In genomic region chr13:54199000-54199399, GRCm38 (mm10) we compare ENCODE assay signal across 15 mouse cellular contexts. TPM values are rescaled to one million over a fixed set of nuclear protein-coding genes. Genes with fewer than 3 reads are reported as not detected.
"Had no signal": no experiment of that assay in that cellular context is flagged by ENCODE, and none has a peak within 500 bp of the region (broad histone marks: within the 10 kb centered on the region; RNA-seq: fewer than 3 reads in every experiment).

No protein-coding gene starts in this region.

- H3K4me3 ChIP-seq: layer of hippocampus, adult 2 months; limb, embryonic 13.5 days; midbrain, embryonic 12.5 days; myocyte; neural tube, embryonic 15.5 days; stomach, embryonic 15.5 days had no signal

- H3K4me2 ChIP-seq: limb, embryonic 13.5 days; midbrain, embryonic 12.5 days; neural tube, embryonic 15.5 days; stomach, embryonic 15.5 days had no signal

- DNase-seq: kidney, adult 9 months; kidney, postnatal 4 days; lung, adult 18-20 months; right cerebral cortex, postnatal 14 days; thymus, adult 2 months; thymus, postnatal 25 days had no signal

- H3K9ac ChIP-seq: limb, embryonic 13.5 days; liver, embryonic 14.5 days; midbrain, embryonic 12.5 days; neural tube, embryonic 15.5 days; stomach, embryonic 15.5 days had no signal

- H3K27me3 ChIP-seq: stomach, embryonic 15.5 days had no signal

- H3K36me3 ChIP-seq: limb, embryonic 13.5 days; midbrain, embryonic 12.5 days; neural tube, embryonic 15.5 days; stomach, embryonic 15.5 days had no signal

- H3K9me3 ChIP-seq: limb, embryonic 13.5 days; midbrain, embryonic 12.5 days; neural tube, embryonic 15.5 days; stomach, embryonic 15.5 days had no signal

- H3K27ac ChIP-seq: kidney, postnatal 0 days; layer of hippocampus, adult 2 months; limb, embryonic 13.5 days; liver, embryonic 14.5 days; midbrain, embryonic 12.5 days; neural tube, embryonic 15.5 days; stomach, embryonic 15.5 days had no signal

- H3K4me1 ChIP-seq: limb, embryonic 13.5 days; midbrain, embryonic 12.5 days; neural tube, embryonic 15.5 days; stomach, embryonic 15.5 days had no signal

RNA-seq across cellular contexts. Expression of gene Hrh2, which starts 7.1 kb away (rescaled TPM):
- polyA plus RNA-seq: myocyte; neural tube, embryonic 11.5 days had no signal
